Mouse (Mus musculus) MEL (cell line): ENCODE results near the gene Copz2. TPM values are rescaled to one million over a fixed set of nuclear protein-coding genes. Genes with fewer than 3 reads are reported as not detected.

ENCODE experiments used
- DNase-seq: peaks from one replicate; pipeline ENCODE4 v3.0.0; 2011; ENCODE audit warnings: low read depth, low spot score
- H3K27ac ChIP-seq: 2 replicates; pipeline ENCODE4 v1.5.1; 2012; ENCODE audit warnings: low read depth, mild to moderate bottlenecking, control low read depth, low read length, moderate library complexity; ENCODE audit not compliant: control insufficient read depth
- H3K27me3 ChIP-seq, 2 experiments: fragments of 150-350 bp in 1 of 2; sonication (generic) in 1 of 2; 2 replicates each; pipeline ENCODE4 v1.6.1; 2012; ENCODE audit warnings: low read length in 2 of 2, mild to moderate bottlenecking in 2 of 2, improper control_type of control experiment in 1 of 2, moderate library complexity in 1 of 2; ENCODE audit not compliant: insufficient read depth in 2 of 2, control insufficient read depth in 1 of 2
- H3K36me3 ChIP-seq, 2 experiments: 2 replicates each; pipeline ENCODE4 v1.6.1; 2012 to 2014; ENCODE audit warnings: low read length in 2 of 2, improper control_type of control experiment in 1 of 2, inconsistent platforms in 1 of 2, mild to moderate bottlenecking in 1 of 2; ENCODE audit not compliant: insufficient read depth in 2 of 2, control insufficient read depth in 1 of 2
- H3K4me1 ChIP-seq, 2 experiments: fragments of 150-350 bp in 1 of 2; sonication (generic) in 1 of 2; 2 replicates each; pipeline ENCODE4 v1.6.1; 2012; ENCODE audit warnings: low read length in 2 of 2, improper control_type of control experiment in 1 of 2, mild to moderate bottlenecking in 1 of 2; ENCODE audit not compliant: insufficient read depth in 2 of 2, control insufficient read depth in 1 of 2
- H3K4me3 ChIP-seq, 2 experiments: fragments of 150-350 bp in 1 of 2; sonication (generic) in 1 of 2; 2 replicates each; pipeline ENCODE4 v1.5.1; 2012; ENCODE audit warnings: low read depth in 2 of 2, low read length in 2 of 2, mild to moderate bottlenecking in 2 of 2, moderate library complexity in 2 of 2, control low read depth in 1 of 2, improper control_type of control experiment in 1 of 2; ENCODE audit not compliant: control insufficient read depth in 1 of 2, insufficient read depth in 1 of 2
- H3K79me2 ChIP-seq: 2 replicates; pipeline ENCODE4 v1.6.1; 2012; ENCODE audit warnings: mild to moderate bottlenecking, low read length, moderate library complexity; ENCODE audit not compliant: control insufficient read depth, poor library complexity, insufficient read depth
- H3K9ac ChIP-seq: 2 replicates; pipeline ENCODE4 v1.6.1; 2012; ENCODE audit warnings: low read depth, mild to moderate bottlenecking, control low read depth, low read length, moderate library complexity; ENCODE audit not compliant: control insufficient read depth, poor library complexity, severe bottlenecking
- H3K9me3 ChIP-seq: fragments of 150-350 bp; sonication (generic); replicated peaks from 2 replicates; pipeline ENCODE4 v1.6.1; 2012; ENCODE audit warnings: mild to moderate bottlenecking, low read length, improper control_type of control experiment, moderate library complexity; ENCODE audit not compliant: insufficient read depth
- BHLHE40 ChIP-seq: IDR thresholded peaks from 2 replicates; pipeline ENCODE4 v1.6.1; 2012; ENCODE audit warnings: low read depth, mild to moderate bottlenecking, inconsistent platforms, low read length, improper control_type of control experiment, borderline replicate concordance
- ELF1 ChIP-seq: IDR thresholded peaks from 2 replicates; pipeline ENCODE4 v1.6.1; 2014; ENCODE audit warnings: low read depth, mild to moderate bottlenecking, inconsistent platforms, low read length, improper control_type of control experiment, moderate library complexity
- MXI1 ChIP-seq: IDR thresholded peaks from 2 replicates; pipeline ENCODE4 v1.6.1; 2011; ENCODE audit warnings: mild to moderate bottlenecking, low read depth, low read length, improper control_type of control experiment
- POLR2A ChIP-seq, 2 experiments: IDR thresholded peaks; 2 replicates each; pipeline ENCODE4 v1.6.1; 2011 to 2012; ENCODE audit warnings: low read length in 2 of 2, mild to moderate bottlenecking in 2 of 2, control low read depth in 1 of 2, improper control_type of control experiment in 1 of 2, low read depth in 1 of 2, moderate library complexity in 1 of 2; ENCODE audit not compliant: control insufficient read depth in 1 of 2, insufficient read depth in 1 of 2, poor library complexity in 1 of 2
- POLR2AphosphoS2 ChIP-seq: IDR thresholded peaks from 2 replicates; pipeline ENCODE4 v1.6.1; 2011; ENCODE audit warnings: low read length, improper control_type of control experiment
- RAD21 ChIP-seq: IDR thresholded peaks from 2 replicates; pipeline ENCODE4 v1.6.1; 2011; ENCODE audit warnings: mild to moderate bottlenecking, low read depth, low read length, improper control_type of control experiment
- SMC3 ChIP-seq: IDR thresholded peaks from 2 replicates; pipeline ENCODE4 v1.6.1; 2011; ENCODE audit warnings: low read depth, low read length, improper control_type of control experiment
- TAL1 ChIP-seq: IDR thresholded peaks from 2 replicates; pipeline ENCODE4 v1.6.1; 2012; ENCODE audit warnings: mild to moderate bottlenecking, inconsistent platforms, low read length, moderate library complexity, mixed read lengths
- TCF12 ChIP-seq: IDR thresholded peaks from 2 replicates; pipeline ENCODE4 v1.6.1; 2014; ENCODE audit warnings: low read depth, mild to moderate bottlenecking, inconsistent platforms, low read length, improper control_type of control experiment, moderate library complexity
- ZNF384 ChIP-seq: IDR thresholded peaks from 2 replicates; pipeline ENCODE4 v1.6.1; 2012; ENCODE audit warnings: low read depth, mild to moderate bottlenecking, inconsistent platforms, low read length, improper control_type of control experiment
- polyA plus RNA-seq, 2 experiments: library from polyadenylated mRNA; stranded (reverse) in 1 of 2; unstranded in 1 of 2; fragments of >175 nt in 1 of 2; fragments of >200 nt in 1 of 2; gene quantifications; 2 replicates each; pipeline versions ENCODE4 v1.2.1 to v1.2.4; 2012; ENCODE audit warnings: low replicate concordance in 2 of 2, low read depth in 1 of 2; ENCODE audit not compliant: insufficient read length in 2 of 2, insufficient read depth in 1 of 2, missing spikeins in 1 of 2
- total RNA-seq: library from RNA; depleted of rRNA; stranded (reverse); fragments of 300-350 nt; gene quantifications from 2 replicates; pipeline ENCODE4 v1.2.3, GENCODE M21; 2012

The Copz2 gene
- total and polyA plus RNA-seq, 3 experiments: 2.1 to 6.3 TPM; not detected in 1

GRCm38 (mm10) chr11:96813920-96814319 lies 35.8 kb upstream of the Copz2 start:
- Histone ChIP-seq H3K27ac (no peak overlapping the region), H3K36me3 (peaks cover 0 to 24% of the 10 kb centered on the region in 2 experiments; a peak in 2 of 4 replicates), H3K4me3 (no peak overlapping the region), H3K4me1 (no peaks in the 10 kb centered on the region), H3K27me3 (no peaks in the 10 kb centered on the region), H3K79me2 (no peaks in the 10 kb centered on the region), H3K9me3 (no peaks in the 10 kb centered on the region), H3K9ac (no peak overlapping the region)
- 0 out of 4 replicates have a peak, but pooled peaks of 1 of the 2 experiments have one; percentile 16 for TF ChIP-seq POLR2A (IDR thresholded peaks at IDR 0.05; ENCODE audit: control insufficient read depth in 1 of 2, insufficient read depth in 1 of 2, low read depth in 1 of 2, low read length in 2 of 2, poor library complexity in 1 of 2)
- TF ChIP-seq TCF12: no peak
- no peak for TF ChIP-seq SMC3
- TF ChIP-seq TAL1: no peak
- TF ChIP-seq POLR2AphosphoS2: peak; percentile 55; the same call in 1 of the 2 replicates
- no peak for DNase-seq

- DNase-seq: no peak
- Histone ChIP-seq H3K9ac (no peak overlapping the region), H3K4me1 (no peaks in the 10 kb centered on the region), H3K79me2 (no peaks in the 10 kb centered on the region), H3K36me3 (peaks cover 0 to 25% of the 10 kb centered on the region in 2 experiments; a peak in 2 of 4 replicates), H3K9me3 (no peaks in the 10 kb centered on the region), H3K27ac (no peak overlapping the region), H3K27me3 (no peaks in the 10 kb centered on the region), H3K4me3 (no peak overlapping the region)
- TF ChIP-seq ZNF384: peak; percentile 52; the same call in 1 of the 2 replicates
- TF ChIP-seq POLR2AphosphoS2: no peak
- TF ChIP-seq BHLHE40: no peak
These were observed 35.2 kb upstream of the Copz2 start for GRCm38 (mm10) chr11:96814443-96814842.

GRCm38 (mm10) chr11:96815895-96816294 lies 33.8 kb upstream of the Copz2 start:
- Histone ChIP-seq H3K79me2 (no peaks in the 10 kb centered on the region), H3K4me1 (0 out of 4 replicates have a peak, but pooled peaks cover 0 to 2% of the 10 kb centered on the region in 2 experiments), H3K27me3 (no peaks in the 10 kb centered on the region), H3K27ac (no peak overlapping the region), H3K36me3 (peaks cover 5 to 31% of the 10 kb centered on the region in 2 experiments), H3K9ac (no peak overlapping the region), H3K4me3 (no peak overlapping the region), H3K9me3 (no peaks in the 10 kb centered on the region)
- DNase-seq: no peak
- TF ChIP-seq ELF1 (no peak), POLR2AphosphoS2 (peak; percentile 85)

GRCm38 (mm10) chr11:96816494-96816893 lies 33.2 kb upstream of the Copz2 start:
- Histone ChIP-seq H3K9me3 (no peaks in the 10 kb centered on the region), H3K27ac (no peak overlapping the region), H3K4me3 (no peak overlapping the region), H3K79me2 (no peaks in the 10 kb centered on the region), H3K36me3 (peaks cover 5 to 36% of the 10 kb centered on the region in 2 experiments), H3K9ac (no peak overlapping the region), H3K27me3 (no peaks in the 10 kb centered on the region), H3K4me1 (peaks cover 0 to 5% of the 10 kb centered on the region in 2 experiments; a peak in 1 of 4 replicates)
- DNase-seq: no peak
- TF ChIP-seq RAD21 (no peak), MXI1 (0 out of 2 replicates have a peak, but pooled peaks have one; percentile 1)
